Mouse (Mus musculus) small intestine, adult 2 months (tissue): ENCODE results near the gene Nfix. TPM values are rescaled to one million over a fixed set of nuclear protein-coding genes. Genes with fewer than 3 reads are reported as not detected.

Experiments used
- H3K27ac ChIP-seq: fragments of 200-500 bp; 2 replicates; pipeline ENCODE4 v1.5.1; 2012; ENCODE audit warnings: low read depth, low read length, control low read depth, inconsistent platforms; ENCODE audit not compliant: insufficient read depth
- H3K27me3 ChIP-seq: fragments of 200-500 bp; 2 replicates; pipeline ENCODE4 v1.6.1; 2012; ENCODE audit warnings: mild to moderate bottlenecking, moderate library complexity, low read length, inconsistent platforms; ENCODE audit not compliant: control insufficient read depth, insufficient read depth
- H3K36me3 ChIP-seq: fragments of 200-500 bp; 2 replicates; pipeline ENCODE4 v1.6.1; 2012; ENCODE audit warnings: mild to moderate bottlenecking, low read length, control low read depth, inconsistent platforms; ENCODE audit not compliant: control insufficient read depth, insufficient read depth
- H3K4me1 ChIP-seq: fragments of 200-500 bp; 2 replicates; pipeline ENCODE4 v1.6.1; 2012; ENCODE audit warnings: low read length, inconsistent platforms, mixed read lengths; ENCODE audit not compliant: control insufficient read depth, insufficient read depth, insufficient read length
- H3K4me3 ChIP-seq: fragments of 200-500 bp; 2 replicates; pipeline ENCODE4 v1.5.1; 2012; ENCODE audit warnings: low read depth, mild to moderate bottlenecking, control low read depth, inconsistent platforms, low read length, moderate library complexity
- CTCF ChIP-seq: fragments of 200-500 bp; IDR thresholded peaks from 2 replicates; pipeline ENCODE4 v1.5.1; 2012; ENCODE audit warnings: low read depth, mild to moderate bottlenecking, control low read depth, inconsistent platforms, low read length, moderate library complexity, mixed read lengths; ENCODE audit not compliant: insufficient replicate concordance, insufficient read length; ENCODE audit errors: extremely low read depth
- POLR2A ChIP-seq: fragments of 200-500 bp; IDR thresholded peaks from 2 replicates; pipeline ENCODE4 v1.6.1; 2012; ENCODE audit warnings: low read depth, mild to moderate bottlenecking, control low read depth, inconsistent platforms, low read length, moderate library complexity
- WGBS: fragments of 180-500 bp; shearing (Covaris S2); methylation state at CpG from one replicate; pipeline ENCODE4 v1.1.7; 2018; 5-methylcytosine and 5-hydroxymethylcytosine counted together
- polyA plus RNA-seq: library from polyadenylated mRNA; depleted of rRNA; stranded (reverse); fragments of >200 nt; gene quantifications from 2 replicates; pipeline ENCODE4 v1.2.3, GENCODE M21; 2012

The Nfix gene
- polyA plus RNA-seq, 1 experiment: 26.1 TPM

GRCm38 (mm10) chr8:84760405-84760805 lies 39.7 kb downstream of the Nfix start:
- TF ChIP-seq POLR2A (no peak), CTCF (no peak)
- WGBS: 86% methylated on average over 7 of the region's 7 CpGs
- H3K27me3 ChIP-seq: no peaks in the 10 kb centered on the region
- H3K27ac ChIP-seq: no peak overlapping the region
- no peaks in the 10 kb centered on the region; the same call in 1 of the 2 replicates for H3K4me1 ChIP-seq
- no peaks in the 10 kb centered on the region for H3K36me3 ChIP-seq
- no peak overlapping the region for H3K4me3 ChIP-seq

- TF ChIP-seq CTCF: no peak
- H3K4me1 ChIP-seq: no peaks in the 10 kb centered on the region; the same call in 1 of the 2 replicates
- WGBS: 90% methylated on average over 10 of the region's 10 CpGs
These were observed 40.4 kb downstream of the Nfix start for GRCm38 (mm10) chr8:84759718-84760117.

GRCm38 (mm10) chr8:84759126-84759525 lies 41.0 kb downstream of the Nfix start:
- peak; percentile 54; the same call in 1 of the 2 replicates for TF ChIP-seq CTCF
- TF ChIP-seq POLR2A: no peak
- no peak overlapping the region for H3K4me3 ChIP-seq
- 45% methylated on average over 7 of the region's 7 CpGs for WGBS

More at GRCm38 (mm10) chr8:84759718-84760117, 40.4 kb downstream of the Nfix start:
- Histone ChIP-seq H3K4me3 (no peak overlapping the region), H3K27ac (no peak overlapping the region), H3K27me3 (no peaks in the 10 kb centered on the region), H3K36me3 (no peaks in the 10 kb centered on the region)

GRCm38 (mm10) chr8:84758308-84758707 lies 41.8 kb downstream of the Nfix start:
- TF ChIP-seq POLR2A (no peak), CTCF (no peak)
- no peak overlapping the region for H3K27ac ChIP-seq

More at GRCm38 (mm10) chr8:84759126-84759525, 41.0 kb downstream of the Nfix start:
- Histone ChIP-seq H3K27me3 (no peaks in the 10 kb centered on the region), H3K4me1 (no peaks in the 10 kb centered on the region; the same call in 1 of the 2 replicates), H3K27ac (no peak overlapping the region), H3K36me3 (no peaks in the 10 kb centered on the region)

GRCm38 (mm10) chr8:84757501-84757900 lies 42.6 kb downstream of the Nfix start:
- Histone ChIP-seq H3K27me3 (no peaks in the 10 kb centered on the region), H3K27ac (no peak overlapping the region), H3K36me3 (no peaks in the 10 kb centered on the region), H3K4me3 (no peak overlapping the region), H3K4me1 (no peaks in the 10 kb centered on the region; the same call in 1 of the 2 replicates)
- WGBS: 86% methylated on average over 5 of the region's 5 CpGs
- TF ChIP-seq POLR2A: no peak
- TF ChIP-seq CTCF: no peak

More at GRCm38 (mm10) chr8:84758308-84758707, 41.8 kb downstream of the Nfix start:
- Histone ChIP-seq H3K27me3 (no peaks in the 10 kb centered on the region), H3K36me3 (no peaks in the 10 kb centered on the region), H3K4me3 (no peak overlapping the region), H3K4me1 (no peaks in the 10 kb centered on the region)
- 95% methylated on average over 3 of the region's 3 CpGs for WGBS

GRCm38 (mm10) chr8:84752734-84753582 lies 47.2 kb downstream of the Nfix start:
- no peak for TF ChIP-seq CTCF
- no peak for TF ChIP-seq POLR2A
- H3K27ac ChIP-seq: no peak overlapping the region
- no peak overlapping the region for H3K4me3 ChIP-seq
- no peaks in the 10 kb centered on the region; the same call in 1 of the 2 replicates for H3K4me1 ChIP-seq
- WGBS: 89% methylated on average over 6 of the region's 6 CpGs
- no peaks in the 10 kb centered on the region for H3K27me3 ChIP-seq
- H3K36me3 ChIP-seq: no peaks in the 10 kb centered on the region

- no peaks in the 10 kb centered on the region for H3K36me3 ChIP-seq
- H3K27ac ChIP-seq: no peak overlapping the region
- 84% methylated on average over 16 of the region's 16 CpGs for WGBS
- peaks cover 10% of the 10 kb centered on the region for H3K4me1 ChIP-seq
- H3K4me3 ChIP-seq: no peak overlapping the region
- TF ChIP-seq CTCF (no peak), POLR2A (no peak)
- H3K27me3 ChIP-seq: no peaks in the 10 kb centered on the region
These were observed 50.6 kb downstream of the Nfix start for GRCm38 (mm10) chr8:84749519-84749918.
